Mouse (Mus musculus) bone marrow macrophage, adult 2 months (primary cell): ENCODE data around the gene Rbpj.

Experiments used
- CTCF ChIP-seq: IDR thresholded peaks from 2 replicates; pipeline ENCODE4 v1.5.1; 2012; ENCODE audit warnings: low read depth, mild to moderate bottlenecking, low read length, moderate library complexity
- POLR2A ChIP-seq: IDR thresholded peaks from 2 replicates; pipeline ENCODE4 v1.6.1; 2012; ENCODE audit warnings: mild to moderate bottlenecking, low read depth, low read length, borderline replicate concordance

DNA sequence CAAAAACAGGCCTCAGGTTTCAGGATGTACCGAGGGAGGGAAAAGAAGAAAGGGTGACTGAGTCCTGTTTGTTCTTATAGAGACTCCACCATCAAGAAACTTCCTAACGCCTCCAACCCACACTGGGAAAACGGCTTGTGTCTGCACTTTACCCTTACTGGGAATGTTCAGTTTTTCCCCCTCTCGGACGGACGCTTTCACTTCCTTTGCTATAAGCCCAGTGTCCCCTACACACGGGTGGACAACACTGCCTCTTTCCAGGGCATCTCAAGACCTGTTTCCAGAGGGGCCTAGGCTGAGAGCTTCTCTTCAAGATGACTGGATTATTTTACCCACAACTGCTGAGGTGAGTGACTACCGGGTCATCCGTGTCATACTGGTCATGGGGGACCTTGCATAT is at the start of gene Rbpj:
- TF ChIP-seq POLR2A, result no peak
- no peak for TF ChIP-seq CTCF
